Mouse (Mus musculus) bone marrow macrophage, adult 2 months (primary cell): ENCODE data around the gene Pus10. TPM values are rescaled to one million over a fixed set of nuclear protein-coding genes. Genes with fewer than 3 reads are reported as not detected.
A peak's percentile ranks its signal among the peaks of the same experiment; 100 is the strongest.

Experiments used
- H3K27ac ChIP-seq: 2 replicates; pipeline ENCODE4 v1.5.1; 2012; ENCODE audit warnings: low read depth, low read length; ENCODE audit not compliant: insufficient read depth
- H3K4me1 ChIP-seq: 2 replicates; pipeline ENCODE4 v1.6.1; 2012; ENCODE audit warnings: low read length; ENCODE audit not compliant: control insufficient read depth, insufficient read depth
- H3K4me3 ChIP-seq: 2 replicates; pipeline ENCODE4 v1.5.1; 2012; ENCODE audit warnings: mild to moderate bottlenecking, low read length, moderate library complexity; ENCODE audit not compliant: insufficient read depth
- CTCF ChIP-seq: IDR thresholded peaks from 2 replicates; pipeline ENCODE4 v1.5.1; 2012; ENCODE audit warnings: low read depth, mild to moderate bottlenecking, low read length, moderate library complexity
- POLR2A ChIP-seq: IDR thresholded peaks from 2 replicates; pipeline ENCODE4 v1.6.1; 2012; ENCODE audit warnings: mild to moderate bottlenecking, low read depth, low read length, borderline replicate concordance
- polyA plus RNA-seq: library from polyadenylated mRNA; stranded (reverse); fragments of >200 nt; gene quantifications from 2 replicates; pipeline ENCODE4 v1.2.4, GENCODE M21; 2012; ENCODE audit not compliant: missing spikeins, insufficient read depth, insufficient read length

Pus10 gene
- 15.6 and 16.6 TPM in 2 replicates for polyA plus RNA-seq

- Histone ChIP-seq H3K27ac (peak within 1 kb of the TSS; percentile 90), H3K4me1 (peaks cover 8% of the 10 kb centered on the region), H3K4me3 (peak within 1 kb of the TSS; percentile 83)
- TF ChIP-seq CTCF, result no peak
- no peak for TF ChIP-seq POLR2A
Measured at GRCm38 (mm10) chr11:23665311-23665786, at the start of gene Pus10. Gene Pus10 (plus strand): TSS chr11:23665674.

DNA sequence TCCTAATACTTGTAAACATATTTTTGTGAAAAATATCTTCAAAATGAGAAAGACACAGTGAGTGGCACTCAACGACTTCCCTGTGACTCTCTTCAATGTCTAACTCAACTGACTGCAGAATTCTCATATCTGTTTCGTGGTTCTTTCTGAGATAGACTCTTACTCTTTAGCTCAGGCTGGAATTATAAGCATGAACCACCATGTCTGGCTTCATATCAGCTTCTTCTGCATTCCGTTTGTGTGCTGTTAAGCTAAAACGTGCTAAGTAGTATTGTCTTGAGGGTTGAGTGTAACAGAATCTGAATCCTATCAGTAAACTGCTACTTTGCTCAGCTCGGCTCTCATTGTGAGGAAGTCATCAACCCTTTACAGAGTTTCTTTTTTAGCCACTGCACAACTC, 46.5 kb upstream of the Pus10 start:
- no peak for TF ChIP-seq CTCF
- Histone ChIP-seq H3K4me1 (no peaks in the 10 kb centered on the region), H3K4me3 (no peak overlapping the region), H3K27ac (no peak overlapping the region)

DNA sequence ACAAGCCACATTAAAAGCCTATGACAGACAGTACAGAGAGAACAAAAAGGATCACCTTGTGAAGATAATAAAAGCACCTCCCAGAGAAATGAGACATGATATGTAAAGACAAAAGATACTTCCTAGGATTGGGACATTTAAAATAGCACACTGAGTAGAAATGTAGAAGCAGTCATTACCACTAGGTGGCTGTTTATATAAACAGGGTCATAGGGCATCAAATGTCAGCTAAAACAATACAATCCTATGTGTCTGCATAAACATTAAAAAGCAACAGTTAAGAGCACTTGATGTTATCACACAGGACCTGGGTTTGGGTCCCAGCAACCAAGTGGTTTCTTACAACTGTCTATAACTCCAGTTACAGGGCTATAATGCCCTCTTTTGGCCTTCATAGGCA, 34.8 kb upstream of the Pus10 start:
- Histone ChIP-seq H3K4me3 (no peak overlapping the region), H3K27ac (no peak overlapping the region)
- TF ChIP-seq CTCF (no peak), POLR2A (no peak)

DNA sequence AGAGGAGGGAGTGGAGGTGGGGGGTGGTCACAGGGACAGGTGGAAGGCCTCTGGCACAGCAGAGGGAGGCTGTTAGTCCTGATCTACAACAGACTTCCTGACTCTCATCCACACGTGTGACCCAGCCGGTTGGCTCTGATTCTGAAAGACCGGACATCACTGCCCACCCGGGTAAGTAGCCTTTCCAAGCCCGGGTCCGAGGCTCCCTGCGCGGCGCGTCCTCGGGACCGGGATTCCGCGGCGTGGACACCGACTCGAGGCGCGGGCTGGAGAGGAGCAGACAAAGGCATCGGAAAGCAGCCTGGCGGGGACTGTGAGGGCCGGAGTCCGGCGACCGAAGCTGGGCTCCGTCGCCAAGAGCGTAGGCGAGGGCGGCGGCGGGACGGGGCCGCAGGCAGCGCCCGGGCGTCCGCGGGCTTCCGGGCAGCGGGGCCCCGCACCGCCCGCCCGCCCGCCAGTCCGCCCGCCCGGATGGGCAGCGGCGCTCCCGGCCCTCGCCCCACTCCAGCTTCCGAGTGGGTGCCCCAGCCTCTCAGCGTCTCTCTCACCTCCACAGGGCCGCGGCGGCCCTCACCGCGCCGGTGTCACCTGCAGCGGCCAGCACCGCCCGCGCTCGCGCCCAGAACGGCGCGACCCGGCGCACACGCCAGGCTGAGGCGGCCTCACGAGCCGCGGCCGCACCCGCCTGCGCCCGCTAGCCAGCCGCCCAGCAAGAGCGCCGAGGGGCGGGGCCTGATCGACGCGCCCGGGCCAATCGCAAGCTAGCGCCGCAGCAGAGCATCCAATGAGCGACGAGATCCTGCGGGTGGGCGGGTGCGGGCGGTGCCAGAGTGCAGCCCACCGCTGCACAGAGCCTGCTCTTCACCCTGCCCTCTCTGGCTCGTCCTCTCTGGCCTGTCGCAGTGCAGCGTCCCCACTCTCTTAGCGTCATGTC, 32.3 kb upstream of the Pus10 start, which contains the start of gene 0610010F05Rik:
Gene 0610010F05Rik, minus strand, starts transcription at position 695 of the 934 bp plus-strand sequence.
- H3K27ac ChIP-seq, result peak within 1 kb of the TSS; percentile 39; the same call in 1 of the 2 replicates
- H3K4me1 ChIP-seq, result 0 out of 2 replicates have a peak, but pooled peaks cover 3% of the 10 kb centered on the region
- no peak for TF ChIP-seq CTCF
- peak; percentile 52; the same call in 1 of the 2 replicates for TF ChIP-seq POLR2A
- H3K4me3 ChIP-seq, result peak within 1 kb of the TSS; percentile 82

More for the DNA sequence above, 34.8 kb upstream of the Pus10 start:
- H3K4me1 ChIP-seq, result 0 out of 2 replicates have a peak, but pooled peaks cover 3% of the 10 kb centered on the region

DNA sequence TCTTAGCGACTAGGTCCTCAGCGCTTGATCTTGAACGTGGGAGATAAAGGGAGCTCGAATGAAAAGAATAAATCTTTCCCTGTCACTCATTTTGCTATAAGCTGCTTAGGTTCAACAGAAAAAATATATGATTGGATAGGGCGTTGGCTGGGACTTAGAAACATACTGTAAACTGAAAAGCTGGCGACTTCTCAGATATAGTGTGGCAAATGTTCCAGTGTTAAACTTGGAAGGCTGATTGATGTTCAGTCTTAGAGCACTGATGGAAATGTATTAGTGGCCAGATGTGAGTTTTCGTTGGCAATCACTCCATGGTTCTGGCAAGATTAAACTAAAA, 31.6 kb upstream of the Pus10 start:
- Histone ChIP-seq H3K27ac (no peak overlapping the region), H3K4me3 (peak overlapping the region; percentile 26), H3K4me1 (0 out of 2 replicates have a peak, but pooled peaks cover 3% of the 10 kb centered on the region)
- TF ChIP-seq CTCF (no peak), POLR2A (no peak)

- Histone ChIP-seq H3K27ac (no peak overlapping the region), H3K4me1 (0 out of 2 replicates have a peak, but pooled peaks cover 3% of the 10 kb centered on the region)
- no peak for TF ChIP-seq POLR2A
- TF ChIP-seq CTCF, result no peak
Measured at GRCm38 (mm10) chr11:23634573-23634972, 30.9 kb upstream of the Pus10 start.

DNA sequence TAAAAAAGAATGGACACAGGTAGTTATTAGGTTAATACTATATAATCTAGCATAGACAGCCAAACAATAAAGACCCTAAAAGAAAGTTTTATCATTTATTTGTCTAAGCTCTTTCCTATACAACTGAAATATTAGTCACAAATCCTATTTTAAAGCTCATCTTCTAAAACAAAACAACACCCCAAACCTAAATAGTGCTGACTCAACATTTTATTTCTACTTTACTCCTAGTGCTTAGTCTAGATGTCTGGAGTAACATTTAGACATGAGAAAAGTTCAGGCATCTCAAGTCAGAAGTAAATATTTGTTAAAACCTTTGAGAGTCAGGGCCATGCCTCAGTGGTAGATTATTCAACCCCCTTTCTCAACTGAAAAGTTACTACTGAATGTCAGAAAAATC, 18.0 kb upstream of the Pus10 start:
- Histone ChIP-seq H3K4me3 (no peak overlapping the region), H3K4me1 (no peaks in the 10 kb centered on the region), H3K27ac (no peak overlapping the region)
- TF ChIP-seq POLR2A (no peak), CTCF (no peak)

More at GRCm38 (mm10) chr11:23634573-23634972, 30.9 kb upstream of the Pus10 start:
- no peak overlapping the region for H3K4me3 ChIP-seq

GRCm38 (mm10) chr11:23647835-23648234, 17.6 kb upstream of the Pus10 start:
- Histone ChIP-seq H3K4me1 (no peaks in the 10 kb centered on the region), H3K4me3 (no peak overlapping the region), H3K27ac (no peak overlapping the region)
- no peak for TF ChIP-seq CTCF
- no peak for TF ChIP-seq POLR2A

DNA sequence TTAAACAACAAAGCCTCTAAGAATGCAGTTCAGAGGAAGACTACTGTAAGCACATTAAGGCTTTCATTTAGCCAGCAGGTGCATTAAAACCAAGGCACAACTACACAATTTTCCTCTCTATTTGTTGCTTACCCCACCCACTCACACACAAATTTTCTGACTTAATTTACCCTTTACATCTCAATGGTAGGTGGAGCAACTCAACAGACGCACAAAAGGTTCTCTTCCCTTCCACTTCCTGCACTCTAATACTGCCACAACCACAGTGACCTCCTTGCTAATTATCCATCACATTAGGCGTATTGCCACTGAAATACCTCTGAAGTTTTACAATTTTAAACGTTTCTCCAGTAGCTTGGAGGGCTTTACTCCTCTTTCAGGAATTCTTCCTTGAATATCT, 11.8 kb upstream of the Pus10 start:
- TF ChIP-seq CTCF (no peak), POLR2A (no peak)
- H3K27ac ChIP-seq, result no peak overlapping the region
- no peak overlapping the region for H3K4me3 ChIP-seq
- peaks cover 9% of the 10 kb centered on the region for H3K4me1 ChIP-seq

DNA sequence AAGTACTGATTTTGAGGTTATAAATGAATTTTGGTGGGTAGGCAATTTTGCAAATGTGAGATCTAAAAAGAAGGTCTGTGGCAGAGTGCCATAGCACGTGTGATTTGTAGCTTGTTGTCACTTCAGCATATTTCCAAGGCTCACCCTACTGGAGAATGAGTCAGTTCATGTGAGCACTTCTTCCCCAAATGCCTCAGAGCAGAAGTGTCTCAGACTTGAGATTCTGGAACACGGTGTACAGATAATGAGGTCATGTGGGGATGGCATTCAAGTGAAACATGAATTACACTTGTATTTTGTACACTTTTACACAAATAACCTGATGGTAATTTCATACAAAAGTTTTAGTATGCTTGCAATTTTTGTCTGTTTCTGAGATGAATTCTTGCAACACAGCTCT, 7.7 kb upstream of the Pus10 start:
- Histone ChIP-seq H3K4me3 (no peak overlapping the region), H3K4me1 (peaks cover 17% of the 10 kb centered on the region), H3K27ac (peak overlapping the region; percentile 60)
- TF ChIP-seq POLR2A (no peak), CTCF (no peak)
